Mouse (Mus musculus) regulatory T cell (primary cell): ENCODE measurements around the gene Fgf18.

Source experiments
- in situ Hi-C: fragments of 300-600 bp; cut with MboI, MseI; formaldehyde crosslinking; loops from one replicate; pipeline ENCODE4 v1.15.1; 2025; ENCODE audit warnings: high pct_unique_total_duplicates

The Fgf18 gene

DNA sequence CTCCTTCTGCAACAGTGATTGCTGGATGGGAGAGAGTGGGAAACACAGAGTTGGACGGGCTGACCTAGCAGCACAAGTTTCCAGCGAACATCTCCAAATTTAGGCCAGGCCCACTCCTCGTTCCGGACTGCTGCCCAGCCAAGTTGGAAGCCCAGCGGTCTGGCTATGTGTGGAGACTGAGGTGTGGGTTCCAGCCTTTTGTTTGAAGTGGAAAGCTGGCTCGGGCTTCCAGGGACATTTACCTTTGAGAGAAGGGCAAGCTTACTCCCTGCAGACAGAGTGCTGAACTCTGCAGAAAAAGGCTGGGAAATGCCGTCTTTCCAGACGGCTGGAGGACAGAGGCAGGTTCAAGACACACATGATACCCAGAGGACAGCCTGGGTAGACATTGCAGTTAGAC is 27.6 kb downstream of the Fgf18 start:
- in situ Hi-C loops: no loop called here

DNA sequence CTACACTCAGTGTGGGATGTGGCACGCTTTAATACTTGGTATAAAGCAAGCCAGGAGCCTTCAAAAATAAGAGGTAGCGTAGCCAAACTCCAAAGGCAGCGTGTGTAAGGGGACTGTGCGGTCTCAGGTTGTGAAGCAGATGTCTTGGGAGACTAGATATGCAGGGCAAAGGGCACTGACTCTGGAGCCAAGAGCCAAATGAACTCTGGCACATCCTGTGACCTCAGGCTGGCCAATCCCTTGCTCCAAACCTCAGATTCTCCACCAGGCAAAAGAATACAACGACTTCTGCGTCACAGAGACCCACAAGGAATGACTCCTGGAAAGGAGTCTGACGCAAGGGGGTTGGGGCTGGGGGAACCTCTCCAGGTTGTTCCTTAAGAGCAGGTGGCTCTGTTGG is 28.1 kb downstream of the Fgf18 start:
- in situ Hi-C loops: no loop called here

DNA sequence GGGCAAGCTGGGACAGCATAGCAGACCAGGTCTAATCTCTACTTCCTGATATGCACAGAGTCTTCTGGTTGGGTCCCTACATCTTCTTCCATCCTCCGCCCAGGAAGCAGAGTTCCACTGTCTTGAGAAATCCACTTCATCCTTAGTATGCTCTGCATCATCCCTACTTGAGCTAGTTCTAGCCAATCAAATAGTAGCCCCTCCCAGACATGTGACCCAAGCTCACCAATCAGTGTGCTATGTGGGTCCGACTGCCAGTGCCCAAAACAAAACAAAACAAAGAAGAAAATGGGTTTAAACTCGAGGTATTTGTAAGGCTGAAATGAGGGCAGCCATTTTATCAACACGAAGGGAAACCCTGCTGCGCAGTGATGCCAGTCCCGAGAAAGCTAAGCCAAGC is 28.7 kb downstream of the Fgf18 start:
- in situ Hi-C loops: no loop called here

DNA sequence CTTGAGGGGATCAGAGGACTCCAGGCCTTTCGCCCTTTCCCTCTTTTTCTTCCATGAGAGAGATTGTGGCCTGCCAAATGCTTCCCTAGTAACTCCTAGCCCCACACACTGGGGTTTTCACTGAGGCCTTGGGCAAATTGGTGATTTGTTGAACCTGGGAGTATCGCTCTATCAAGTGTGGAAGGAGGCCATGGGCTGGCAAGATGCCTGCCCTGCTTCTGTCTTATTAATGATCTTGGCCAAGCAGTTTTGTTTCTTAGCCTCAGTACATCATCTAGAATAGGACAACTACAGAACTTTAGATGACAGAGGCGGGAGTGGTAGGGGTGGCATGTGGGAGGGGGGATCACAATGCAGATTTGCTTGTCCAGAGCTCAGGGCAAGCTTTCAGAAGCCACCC is 31.4 kb downstream of the Fgf18 start:
- in situ Hi-C loops: no loop called here

DNA sequence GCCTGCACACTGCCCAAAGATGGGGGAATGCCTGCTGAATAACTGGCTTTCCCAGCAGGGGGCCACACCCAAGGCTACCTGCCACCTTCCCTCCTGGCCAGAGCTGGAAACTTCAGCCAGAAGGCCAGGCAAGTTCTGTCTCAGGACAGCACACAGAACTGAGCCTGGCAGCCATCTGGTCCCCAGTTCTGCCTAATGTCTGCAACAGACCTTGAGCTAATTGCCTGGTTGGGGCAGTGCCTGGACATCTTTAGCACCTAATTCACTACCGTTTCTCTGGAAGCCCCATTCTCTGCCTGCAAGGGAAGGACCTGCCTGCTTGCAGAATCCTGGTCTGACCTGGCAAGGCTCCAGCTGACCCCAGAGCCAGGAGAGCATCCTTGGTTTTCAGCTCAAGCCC is 34.8 kb downstream of the Fgf18 start:
- in situ Hi-C loops: no loop called here

DNA sequence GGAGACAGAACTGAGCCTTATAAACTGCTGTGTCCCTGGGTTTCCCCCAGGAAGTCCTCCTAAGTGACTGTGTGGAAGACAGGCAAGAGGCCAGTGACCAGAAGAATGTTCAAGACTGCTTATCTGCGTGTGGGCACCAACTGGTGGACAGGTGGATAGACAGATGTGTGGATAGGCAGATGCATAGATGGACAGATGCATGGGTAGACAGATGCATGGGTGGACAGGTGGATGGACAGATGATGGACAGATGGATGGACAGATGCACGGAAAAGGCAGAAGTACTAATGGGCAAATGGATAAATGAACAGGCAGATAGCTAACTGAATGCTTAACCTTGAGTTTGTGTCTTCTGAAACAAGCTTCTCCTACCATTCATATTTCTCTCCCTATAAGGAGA is 37.1 kb downstream of the Fgf18 start:
- in situ Hi-C loops: no loop called here

DNA sequence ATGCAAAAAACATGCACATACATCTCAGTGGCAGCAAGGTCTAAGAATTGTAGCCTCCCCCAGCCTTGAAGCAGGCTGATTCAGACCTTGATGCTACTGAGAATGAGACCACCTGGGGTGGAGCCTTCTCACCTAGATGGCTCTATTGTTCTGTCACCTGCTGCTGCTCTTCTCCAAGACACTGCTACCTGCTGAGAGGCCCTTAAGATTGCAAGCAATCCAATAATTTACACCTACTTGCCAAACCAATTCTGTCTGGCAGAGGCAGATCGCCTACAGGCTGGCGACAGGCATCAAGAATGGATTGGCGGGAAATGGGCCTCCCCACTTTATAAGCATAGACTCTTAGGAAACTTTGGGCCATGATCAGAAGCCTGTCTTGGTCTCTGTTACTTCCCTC is 39.7 kb downstream of the Fgf18 start:
- in situ Hi-C loops: no loop called here

DNA sequence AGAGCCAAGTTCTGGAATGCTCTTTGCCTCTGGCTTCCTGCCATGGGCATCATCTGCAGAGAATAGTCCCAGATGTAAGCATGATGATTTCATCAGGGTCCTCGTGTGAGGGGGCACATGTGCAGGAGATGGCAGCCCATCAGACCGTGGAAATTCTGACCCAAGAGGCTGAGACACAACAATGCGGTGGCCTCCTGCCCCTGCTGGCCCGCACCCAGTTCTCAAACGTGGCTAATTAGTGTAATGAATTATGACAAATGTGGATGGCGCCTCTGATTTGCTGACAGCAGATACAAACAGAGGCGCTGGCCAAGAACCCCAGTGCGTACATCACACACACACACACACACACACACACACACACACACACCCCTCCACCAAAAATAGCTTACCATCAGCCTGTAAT is 42.3 kb downstream of the Fgf18 start:
- in situ Hi-C loops: no loop called here

DNA sequence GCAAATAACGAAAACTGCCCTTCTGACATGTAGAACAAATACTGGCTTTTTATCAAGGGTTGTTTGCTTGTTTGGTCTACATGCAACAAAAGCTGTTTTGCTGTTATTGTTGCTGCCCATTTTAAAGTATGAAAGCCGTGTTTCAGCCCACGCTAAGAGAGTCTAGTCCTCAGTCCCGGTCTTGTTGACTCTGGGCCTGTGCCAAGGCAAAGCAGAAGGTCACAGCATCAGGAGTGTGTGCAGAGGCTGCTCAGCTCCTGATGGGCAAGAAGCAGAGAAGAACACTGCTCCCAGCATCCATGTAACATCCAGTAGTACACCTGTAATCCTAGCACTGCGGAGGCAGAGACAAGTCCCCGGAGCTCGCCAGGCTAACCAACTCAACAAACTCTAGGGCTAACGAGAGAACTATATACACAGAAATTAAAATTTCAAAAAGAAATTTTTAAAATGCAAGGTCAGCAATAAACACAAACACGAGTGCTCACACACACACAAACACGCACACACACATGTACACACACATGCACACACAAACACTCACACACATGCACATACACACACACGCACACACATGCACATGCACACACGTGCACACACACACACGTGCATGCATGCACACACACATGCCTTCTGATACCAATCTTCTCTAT is 43.8 kb downstream of the Fgf18 start:
- in situ Hi-C loops: no loop called here

DNA sequence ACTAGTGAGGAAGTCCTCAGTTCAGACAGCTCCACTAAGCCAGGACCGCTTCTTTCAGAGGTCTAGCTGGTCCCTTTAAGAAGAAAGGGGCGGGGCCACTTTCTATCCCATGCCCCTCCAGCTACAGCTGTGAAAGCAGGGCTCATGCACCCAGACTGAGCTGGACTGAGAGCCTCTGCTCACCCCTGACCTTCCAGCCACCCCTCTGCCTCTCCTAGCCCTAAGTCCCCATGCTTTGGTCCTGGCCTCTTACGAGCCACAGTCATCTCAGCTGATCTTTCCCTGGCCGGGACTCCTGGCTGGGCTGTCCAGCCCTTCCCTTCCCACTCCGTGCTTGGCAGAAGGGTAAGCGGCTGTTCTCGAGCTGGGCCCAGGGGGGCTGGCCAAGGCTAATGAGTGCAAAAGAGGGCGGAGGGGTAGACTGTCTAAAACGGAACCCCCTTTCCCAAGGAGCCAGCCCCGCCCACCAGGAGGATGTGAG is 47.1 kb downstream of the Fgf18 start:
- in situ Hi-C loops: no loop called here

DNA sequence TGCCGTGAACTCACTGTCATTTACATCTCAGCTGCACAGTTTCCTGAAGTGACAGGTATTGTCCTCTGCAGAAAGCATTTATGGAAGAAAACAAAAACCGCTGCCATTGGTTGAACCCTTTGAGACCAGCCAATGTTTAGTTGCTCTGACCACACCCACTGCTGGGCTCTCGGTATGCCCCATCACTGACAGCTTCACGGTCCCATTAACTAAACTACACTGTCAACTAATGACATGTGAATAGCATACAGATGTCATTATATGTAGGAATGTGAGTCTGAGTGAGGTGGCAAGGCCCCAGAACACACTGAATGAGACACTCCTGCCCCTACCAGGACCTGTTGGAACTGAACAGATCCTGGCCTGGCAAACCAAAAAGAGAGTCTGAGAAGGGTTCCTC is 47.8 kb downstream of the Fgf18 start:
- in situ Hi-C loops: no loop called here

DNA sequence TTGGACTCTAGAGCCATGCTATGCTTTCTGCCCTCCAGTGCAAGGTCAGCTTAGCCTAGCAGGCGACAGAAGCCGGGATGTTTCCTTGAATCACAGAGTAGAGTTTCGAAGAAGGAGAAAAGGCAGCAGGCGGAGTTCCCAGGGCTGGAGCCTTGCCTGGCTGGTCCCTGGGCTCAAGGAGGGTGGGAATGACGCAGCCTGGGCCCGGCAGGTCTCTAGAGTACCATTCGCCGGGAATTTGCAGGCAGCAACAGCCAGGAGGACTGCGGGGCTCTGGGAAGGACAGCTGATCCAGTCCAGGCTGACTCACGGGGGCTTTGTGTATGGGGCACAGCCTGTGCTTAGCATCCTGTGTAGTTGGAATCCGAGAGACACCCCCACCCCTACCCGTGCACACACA is 48.8 kb downstream of the Fgf18 start:
- in situ Hi-C loops: no loop called here

DNA sequence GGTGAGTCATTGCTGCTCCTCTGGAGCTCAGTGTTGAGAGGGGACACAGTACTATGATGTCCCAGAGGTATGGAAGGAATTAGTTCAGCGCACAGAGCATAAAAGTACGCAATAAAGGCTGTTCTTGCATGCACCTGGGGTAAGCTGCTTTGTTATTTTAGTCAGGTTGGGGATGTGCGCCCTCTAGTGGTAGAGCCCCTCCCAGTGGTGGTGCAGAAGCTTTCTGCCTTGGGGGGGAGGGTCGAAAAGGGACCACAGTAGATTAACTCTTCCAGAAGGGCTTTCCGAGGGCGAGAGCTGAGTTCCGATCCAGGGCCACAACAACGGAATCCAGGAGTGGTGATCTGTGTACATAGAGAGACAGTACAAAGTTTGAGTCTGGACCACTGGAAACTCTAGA is 49.3 kb downstream of the Fgf18 start:
- in situ Hi-C loops: no loop called here

DNA sequence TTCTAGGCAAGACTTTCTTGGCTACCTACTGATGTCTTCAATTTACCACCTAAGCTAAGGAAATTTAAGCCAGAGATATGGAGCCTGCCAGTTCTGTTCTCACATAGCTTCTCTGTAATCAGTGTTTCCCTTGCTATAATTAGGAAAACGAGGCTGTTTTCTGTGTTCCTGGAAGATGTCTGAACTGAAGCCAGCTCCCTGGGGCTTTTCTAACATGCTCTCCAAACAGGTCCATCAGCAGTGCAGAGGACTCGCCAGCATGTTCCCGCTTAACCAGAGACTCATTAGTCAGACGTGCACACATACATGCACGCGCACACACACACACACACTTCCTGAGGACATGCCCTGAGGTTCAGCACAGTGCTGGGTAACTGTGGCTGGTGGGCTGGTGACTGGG is 57.3 kb downstream of the Fgf18 start:
- in situ Hi-C loops: no loop called here

DNA sequence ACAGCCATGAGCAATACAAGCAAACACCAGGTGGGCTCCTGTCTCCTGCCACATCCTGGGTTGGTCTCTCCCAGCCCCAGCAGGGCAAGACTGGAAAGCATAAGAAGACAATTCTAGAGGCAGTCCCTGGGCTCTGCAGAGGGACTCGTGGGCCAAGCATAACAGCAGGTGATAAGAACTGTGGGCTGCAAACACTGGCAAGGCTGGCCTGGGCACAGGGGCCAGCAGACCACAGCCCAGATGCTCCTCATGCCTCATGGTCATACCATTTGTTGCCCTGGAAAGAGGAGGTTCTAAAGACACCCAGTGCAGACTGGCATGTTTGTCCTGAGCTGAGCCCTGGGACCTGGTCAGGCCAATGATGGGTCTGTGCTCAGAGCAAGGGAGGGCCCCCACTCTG is 59.0 kb downstream of the Fgf18 start:
- in situ Hi-C loops: no loop called here

DNA sequence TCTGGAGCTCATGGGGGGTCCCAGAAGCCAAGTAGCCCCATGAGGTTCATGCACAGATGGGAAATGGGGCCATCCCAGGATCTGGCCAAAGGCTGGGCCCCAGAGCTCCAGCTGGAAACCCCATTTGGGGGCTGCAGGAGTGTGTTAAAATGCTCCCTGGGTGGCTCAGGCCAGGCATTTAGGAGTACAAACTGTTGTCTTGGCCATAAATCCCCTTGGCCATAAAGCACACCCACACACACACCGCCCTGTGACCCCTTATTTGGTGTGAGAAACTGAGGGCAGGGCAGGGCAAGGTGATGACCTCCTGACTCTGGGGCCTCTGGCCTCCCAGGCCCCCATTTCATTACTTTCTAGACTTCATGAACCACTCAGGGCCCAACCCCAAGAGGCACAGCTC is 61.2 kb downstream of the Fgf18 start:
- in situ Hi-C loops: no loop called here

DNA sequence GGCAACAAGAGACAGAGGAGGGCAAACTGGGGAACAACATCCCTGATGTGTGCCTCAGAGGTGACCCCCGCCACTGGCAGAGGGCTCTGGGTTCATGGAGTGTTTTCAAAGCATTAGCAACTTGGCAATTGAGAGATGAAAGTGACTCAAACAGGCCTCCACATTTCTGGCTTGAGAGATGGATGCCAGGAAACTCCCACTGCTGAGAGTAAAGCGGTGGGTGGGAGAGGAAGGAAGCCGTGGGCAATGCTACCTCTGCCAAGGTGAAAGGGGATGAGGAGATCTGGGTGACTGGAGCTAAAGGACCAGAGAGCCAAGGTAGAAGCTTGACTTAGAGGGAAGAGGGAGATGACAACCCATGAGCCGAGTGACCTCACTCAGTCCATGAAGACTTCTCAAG is 61.7 kb downstream of the Fgf18 start:
- in situ Hi-C loops: no loop called here

DNA sequence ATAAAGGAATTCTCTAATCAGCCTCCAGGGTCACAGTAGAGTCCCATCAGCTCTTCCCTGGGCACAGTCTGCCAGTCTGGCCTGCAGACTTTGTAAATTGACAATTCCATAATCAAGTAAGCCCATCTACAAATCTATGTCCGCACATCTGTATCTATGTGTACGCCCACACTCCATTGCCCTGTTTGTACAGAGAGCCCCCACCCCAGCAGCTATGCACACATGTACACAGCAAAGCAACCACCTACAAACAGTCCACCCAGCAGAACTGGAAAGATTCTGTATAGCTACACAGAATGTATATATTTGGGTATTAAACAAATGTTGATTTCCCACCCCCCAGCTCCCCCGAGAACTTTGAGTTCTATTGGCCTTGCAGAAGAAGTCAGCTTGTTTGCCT is 62.1 kb downstream of the Fgf18 start:
- in situ Hi-C loops: no loop called here

DNA sequence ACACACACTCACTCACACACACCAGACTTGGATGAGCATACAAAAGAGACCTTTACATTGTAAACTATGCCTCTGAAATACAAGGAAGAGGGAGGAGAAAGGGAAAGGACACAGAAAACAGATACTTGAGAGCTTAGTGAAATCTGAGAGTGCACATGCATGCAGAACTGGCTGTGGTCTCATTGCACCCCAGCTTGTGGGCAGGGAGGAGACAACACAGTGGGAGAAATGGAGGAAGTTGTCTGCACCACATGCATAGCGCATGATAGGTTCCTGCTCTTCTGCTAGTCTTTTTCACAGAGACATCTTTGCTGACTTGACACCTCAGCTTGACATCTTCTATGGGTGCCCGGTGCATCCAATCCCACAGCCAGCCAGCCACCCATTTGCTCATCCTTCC is 63.2 kb downstream of the Fgf18 start:
- in situ Hi-C loops: no loop called here

DNA sequence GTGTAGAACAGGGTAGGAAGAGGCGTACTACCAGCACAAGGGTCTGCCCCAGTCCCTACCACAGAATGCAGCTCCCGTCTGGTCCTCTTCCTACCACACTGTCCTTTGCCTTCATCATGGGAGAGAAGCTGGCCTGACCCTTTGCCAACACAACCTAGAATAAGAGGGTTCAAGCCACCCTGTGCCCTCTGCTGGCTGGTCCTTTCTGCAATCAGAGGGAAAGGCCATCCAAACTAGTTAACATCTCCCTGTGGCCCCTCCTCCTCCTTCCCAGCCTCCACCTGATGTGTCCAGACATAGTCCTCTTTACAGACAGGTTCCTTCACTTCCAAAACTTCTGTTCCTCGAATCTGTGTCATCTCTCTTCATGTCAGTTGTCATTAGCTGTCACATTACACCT is 66.0 kb downstream of the Fgf18 start:
- in situ Hi-C loops: no loop called here

DNA sequence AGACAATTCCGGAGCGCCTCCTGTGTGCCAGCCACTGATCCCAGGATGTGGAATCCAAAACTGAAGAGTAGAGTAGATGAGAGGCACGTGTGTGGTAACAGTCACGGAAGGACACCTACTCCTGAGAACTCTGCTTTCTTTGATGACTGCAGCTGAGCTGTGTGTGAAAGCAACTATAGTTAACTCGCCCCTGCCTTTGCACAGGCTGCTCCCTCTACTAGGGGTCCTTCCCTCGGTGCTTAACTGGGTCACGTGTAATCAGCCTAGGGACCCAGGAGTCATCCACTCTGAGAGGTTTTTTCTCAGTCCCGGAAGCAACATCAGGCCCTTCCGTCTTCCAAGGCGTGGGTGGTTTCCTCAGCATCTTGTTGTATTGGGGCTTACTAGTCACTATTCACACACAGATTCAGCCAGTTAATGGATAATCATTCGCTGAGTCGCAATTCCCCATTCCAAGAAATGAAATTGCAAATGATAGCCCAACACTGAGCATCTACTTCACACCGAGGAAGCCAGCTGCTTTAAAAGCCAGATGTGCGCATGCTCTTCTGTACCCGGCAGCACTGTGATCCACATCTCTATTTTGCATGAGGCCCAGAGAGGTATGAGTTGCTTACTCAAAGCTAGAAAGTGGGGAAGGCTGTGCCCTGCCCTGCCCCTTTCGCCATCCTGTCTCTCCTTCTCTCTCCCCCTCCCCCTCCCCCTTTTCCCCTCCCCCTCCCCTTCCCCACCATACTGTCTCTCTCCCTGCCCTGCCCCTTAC is 67.0 kb downstream of the Fgf18 start:
- in situ Hi-C loops: no loop called here

DNA sequence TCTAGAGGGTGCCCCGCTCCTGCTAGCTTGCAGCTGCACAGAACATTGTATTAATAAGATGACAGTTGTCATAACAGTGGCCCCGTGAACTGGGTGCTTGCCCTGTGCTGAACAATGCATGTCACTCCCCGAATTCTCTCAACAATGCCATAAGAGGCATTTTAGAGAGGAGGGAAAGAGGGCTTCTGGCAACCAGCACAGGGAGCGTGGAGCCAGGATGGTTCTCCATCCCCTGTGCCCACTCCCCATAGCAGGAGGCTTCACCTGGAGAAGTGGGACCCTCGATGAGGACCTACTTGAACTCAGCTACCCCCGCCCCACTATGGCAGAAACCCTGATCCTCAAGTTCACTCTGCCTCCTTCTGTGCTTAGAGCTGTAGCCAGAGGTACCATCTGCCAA is 67.8 kb downstream of the Fgf18 start:
- in situ Hi-C loops: no loop called here

DNA sequence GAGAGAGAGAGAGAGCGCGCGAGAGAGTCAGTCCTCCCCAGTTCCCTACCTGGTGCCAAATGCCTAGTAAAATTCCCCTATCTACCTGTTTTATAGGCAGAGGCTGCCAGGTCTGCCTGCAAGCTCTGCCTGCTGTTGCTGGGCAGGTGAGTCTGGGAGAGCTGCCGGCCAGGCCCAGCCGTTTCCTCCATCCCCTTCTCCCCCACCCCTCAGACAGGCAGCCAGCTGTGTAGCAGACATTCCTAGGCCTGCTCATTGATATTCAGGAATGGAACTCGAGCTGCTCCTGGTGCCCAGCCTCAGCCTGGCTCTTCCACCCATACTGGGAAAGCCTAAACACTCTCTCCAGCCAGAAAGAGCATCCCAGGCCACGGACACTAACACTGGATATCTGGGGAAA is 69.2 kb downstream of the Fgf18 start:
- in situ Hi-C loops: no loop called here

DNA sequence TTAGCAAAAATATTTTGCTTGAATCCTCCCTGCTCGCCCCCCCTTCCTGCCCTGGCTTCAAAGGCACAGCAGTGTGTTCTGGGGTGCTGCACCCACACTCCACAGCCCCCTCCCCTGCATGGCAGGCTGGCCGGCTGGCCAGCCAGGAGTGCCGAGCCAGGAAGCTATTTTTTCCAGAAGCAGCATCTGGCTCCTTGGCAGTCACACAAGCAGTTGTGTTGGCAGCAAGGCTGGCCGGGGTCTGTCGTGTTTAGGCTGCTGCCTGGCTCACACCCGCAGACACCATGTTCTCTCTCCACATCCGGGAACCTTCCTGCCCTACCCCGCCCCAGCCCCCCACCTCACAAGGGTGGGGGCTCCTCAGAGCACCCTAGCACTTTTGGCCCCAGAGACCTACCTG is 71.9 kb downstream of the Fgf18 start:
- in situ Hi-C loops: no loop called here
